Mouse (Mus musculus): ENCODE measurements around the gene Ankrd34a. TPM values are rescaled to one million over a fixed set of nuclear protein-coding genes. Genes with fewer than 3 reads are reported as not detected.
A peak's percentile ranks its signal among the peaks of the same experiment; 100 is the strongest.
"Not testable (repeated sequence)": the region's sequence is repeated elsewhere in the genome, so short reads cannot be mapped to it uniquely, and the experiment has no call there.

The Ankrd34a gene
- total RNA-seq, 2 experiments from 2014 or later: not detected

DNA sequence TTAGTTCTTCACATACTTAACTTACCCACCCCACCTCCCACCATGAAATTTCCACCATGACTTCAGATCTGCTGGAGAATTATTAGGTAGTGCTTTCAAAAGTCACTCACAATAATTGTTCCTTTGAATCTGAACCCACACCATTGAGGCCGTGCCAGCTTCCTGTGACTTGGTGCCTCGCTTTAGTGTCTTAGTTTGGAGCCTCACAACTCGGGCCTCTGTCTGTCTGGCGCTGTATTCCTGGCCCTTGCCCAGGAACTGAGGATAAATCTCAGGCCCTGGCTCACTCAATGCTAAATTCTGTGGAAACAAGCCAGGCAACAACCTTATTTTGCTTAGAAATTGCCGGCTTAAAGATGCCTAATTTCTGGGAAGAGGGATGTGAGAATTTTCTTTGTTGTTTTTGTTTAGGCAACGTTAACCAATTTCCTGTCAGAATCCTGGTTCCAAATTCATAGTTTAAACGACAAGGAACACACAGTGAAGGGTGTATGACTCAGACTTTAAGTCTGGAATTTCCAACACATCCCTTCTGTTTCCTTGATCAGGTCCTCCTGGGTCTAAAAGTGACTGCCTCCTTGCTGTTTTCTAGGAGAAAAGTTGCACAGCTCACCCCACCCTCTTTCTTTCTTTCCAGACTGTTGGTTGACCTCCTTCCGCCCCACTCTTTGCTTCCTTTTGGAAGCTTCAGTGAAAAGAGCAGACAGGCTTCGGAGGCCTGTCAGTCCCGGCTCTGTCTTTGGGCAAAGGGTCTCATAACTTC lies 5.7 kb downstream of the Ankrd34a start:
- ATAC-seq (ENCODE audit: poor library complexity, severe bottlenecking): no peak

DNA sequence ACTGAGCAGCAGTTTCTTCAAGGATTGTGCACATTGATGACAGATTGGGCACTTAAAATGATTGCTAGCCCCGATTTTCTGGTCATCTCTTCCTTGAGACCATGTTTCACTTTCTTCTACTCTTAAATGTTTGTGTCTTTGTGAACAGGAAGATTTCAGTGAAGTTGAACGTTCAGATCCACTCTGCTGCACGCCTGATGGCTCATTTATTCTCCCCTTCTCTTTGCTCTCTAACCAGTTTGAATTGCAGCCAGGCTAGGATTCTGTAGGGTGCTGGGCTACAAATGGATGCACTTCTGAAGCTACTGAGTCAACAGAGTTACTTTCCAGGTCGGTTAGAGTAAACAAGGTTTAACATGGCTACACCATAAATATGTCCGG lies 6.3 kb downstream of the Ankrd34a start:
- ATAC-seq (ENCODE audit: poor library complexity, severe bottlenecking): no peak

DNA sequence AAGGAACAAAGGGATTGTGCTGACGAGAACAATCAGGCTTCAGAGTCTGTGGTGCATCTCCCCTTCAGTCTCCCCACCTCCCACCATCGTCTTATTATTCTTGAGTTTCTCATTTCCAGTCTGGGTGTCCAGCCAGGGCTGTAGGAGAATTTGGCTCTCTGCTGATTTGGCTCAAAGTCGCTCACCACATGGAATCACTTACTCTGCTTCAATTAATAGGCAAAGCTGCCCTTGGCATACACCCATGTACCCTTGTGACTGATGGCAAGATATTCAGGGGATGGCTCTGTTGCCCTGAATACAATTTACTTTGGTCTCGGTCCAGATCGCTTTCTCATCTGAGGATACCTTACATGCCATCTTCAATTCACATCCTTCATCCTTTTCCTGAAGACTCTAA lies 6.9 kb downstream of the Ankrd34a start:
- ATAC-seq (ENCODE audit: poor library complexity, severe bottlenecking): no peak

DNA sequence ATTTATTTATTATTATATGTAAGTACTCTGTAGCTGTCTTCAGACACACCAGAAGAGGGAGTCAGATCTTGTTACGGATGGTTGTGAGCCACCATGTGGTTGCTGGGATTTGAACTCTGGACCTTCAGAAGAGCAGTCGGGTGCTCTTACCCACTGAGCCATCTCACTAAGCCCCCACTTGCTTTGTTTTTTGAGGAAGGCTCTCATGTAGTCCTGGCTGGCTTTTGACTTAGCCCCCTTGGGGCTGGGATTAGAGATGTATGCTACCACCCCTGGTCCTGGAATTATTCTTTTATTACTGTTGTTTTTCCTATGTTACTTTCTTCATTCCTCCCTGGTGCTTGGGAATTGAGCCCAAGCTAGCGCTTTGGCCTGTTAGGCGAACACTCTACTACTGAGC lies 9.6 kb downstream of the Ankrd34a start:
- ATAC-seq (ENCODE audit: poor library complexity, severe bottlenecking): not testable (repeated sequence)

DNA sequence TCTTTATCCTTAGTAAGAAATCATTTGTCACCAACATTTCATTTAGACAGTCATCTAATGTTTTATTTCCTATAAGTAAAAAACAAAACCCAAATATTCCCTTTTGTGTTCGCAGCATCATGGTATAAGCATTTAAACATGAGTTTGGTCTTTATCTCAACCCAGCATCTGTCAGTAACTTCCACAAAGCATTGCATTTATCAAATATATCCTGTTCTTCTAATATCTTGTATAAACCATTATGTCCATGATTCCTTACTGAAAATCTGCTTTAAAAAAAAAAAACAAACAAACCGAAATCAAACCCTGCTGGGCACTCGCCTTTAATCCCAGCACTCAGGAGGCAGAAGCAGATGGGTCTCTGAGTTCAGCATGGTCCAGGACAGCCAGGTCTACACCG lies 10.2 kb downstream of the Ankrd34a start:
- no peak for ATAC-seq (ENCODE audit: poor library complexity, severe bottlenecking)

DNA sequence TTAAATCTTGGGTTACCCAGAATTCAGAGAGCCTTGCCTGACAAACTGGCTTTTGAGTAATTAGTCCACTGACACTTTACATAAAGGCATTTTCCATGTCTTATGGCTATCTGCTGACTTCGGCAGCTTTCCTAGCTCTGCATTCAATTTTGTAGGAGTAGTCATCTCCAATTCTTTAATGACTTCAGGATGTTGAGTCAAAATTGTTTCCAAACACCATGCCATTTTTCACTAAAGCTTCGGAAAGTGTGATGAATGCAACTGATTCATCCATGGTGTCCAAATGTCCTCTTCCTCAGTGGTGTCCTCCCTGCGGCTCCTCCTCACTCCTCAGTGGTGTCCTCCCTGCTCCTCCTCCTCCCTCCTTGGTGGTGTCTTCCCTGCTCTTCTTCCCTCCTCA lies 21.5 kb downstream of the Ankrd34a start:
- no peak for ATAC-seq (ENCODE audit: poor library complexity, severe bottlenecking)

DNA sequence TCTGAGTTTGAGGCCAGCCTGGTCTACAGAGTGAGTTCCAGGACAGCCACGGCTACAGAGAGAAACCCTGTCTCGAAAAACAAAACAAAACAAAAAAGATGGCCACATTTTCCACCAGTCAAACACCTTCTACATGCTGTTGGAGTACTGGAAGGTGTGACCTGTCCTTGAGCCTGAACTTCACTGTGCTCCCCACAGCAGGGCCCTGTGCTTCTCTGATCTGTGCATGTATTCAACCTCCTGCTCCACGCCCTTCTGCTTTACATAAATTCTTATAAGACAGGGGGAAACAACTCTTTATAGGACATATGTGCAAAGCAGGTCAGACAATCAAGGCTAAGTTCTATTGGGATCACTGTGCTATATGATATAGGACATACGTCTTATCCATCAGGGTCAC lies 26.8 kb downstream of the Ankrd34a start:
- no peak for ATAC-seq (ENCODE audit: poor library complexity, severe bottlenecking)

DNA sequence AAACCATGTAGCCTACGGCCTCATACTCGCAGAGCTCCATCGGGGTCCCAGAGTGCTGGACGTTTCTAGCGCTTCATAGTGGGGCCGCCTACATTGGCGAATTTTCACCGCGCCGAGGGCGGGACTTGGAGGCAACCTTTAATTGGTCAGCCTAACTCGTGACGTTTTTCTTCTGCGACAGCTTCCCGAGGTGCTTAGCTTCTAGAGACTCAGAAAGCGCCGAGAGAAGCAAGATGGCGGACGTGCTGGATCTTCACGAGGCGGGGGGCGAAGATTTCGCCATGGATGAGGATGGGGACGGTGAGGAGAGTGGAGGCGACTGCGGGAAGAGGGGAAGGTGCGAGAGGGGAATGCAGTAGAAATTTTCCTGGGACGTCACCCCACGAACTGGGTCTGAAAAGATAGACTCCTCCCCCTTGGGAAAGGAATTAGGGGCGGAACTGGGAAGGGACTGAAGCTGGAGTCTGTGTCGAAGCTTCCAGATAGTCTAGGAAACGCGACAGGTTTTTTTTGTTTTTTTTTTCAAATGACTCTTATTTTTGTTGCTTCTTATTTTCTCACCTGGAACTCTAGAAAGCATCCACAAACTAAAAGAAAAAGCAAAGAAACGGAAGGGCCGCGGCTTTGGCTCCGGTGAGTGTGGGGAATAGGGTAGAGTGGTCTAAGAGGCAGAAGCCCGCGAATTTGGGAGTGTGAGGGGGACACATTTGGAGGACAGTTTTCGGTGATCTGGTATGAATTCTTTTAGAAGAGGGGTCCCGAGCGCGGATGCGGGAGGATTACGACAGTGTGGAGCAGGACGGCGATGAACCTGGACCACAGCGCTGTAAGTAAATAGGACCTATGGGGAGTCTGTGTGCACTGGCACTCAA lies 33.5 kb downstream of the Ankrd34a start, which contains the start of gene Rbm8a:
Gene Rbm8a (plus strand): TSS at position 205 of the 872 bp plus-strand sequence.
- peak; percentile 100 for ATAC-seq (ENCODE audit: poor library complexity, severe bottlenecking)

DNA sequence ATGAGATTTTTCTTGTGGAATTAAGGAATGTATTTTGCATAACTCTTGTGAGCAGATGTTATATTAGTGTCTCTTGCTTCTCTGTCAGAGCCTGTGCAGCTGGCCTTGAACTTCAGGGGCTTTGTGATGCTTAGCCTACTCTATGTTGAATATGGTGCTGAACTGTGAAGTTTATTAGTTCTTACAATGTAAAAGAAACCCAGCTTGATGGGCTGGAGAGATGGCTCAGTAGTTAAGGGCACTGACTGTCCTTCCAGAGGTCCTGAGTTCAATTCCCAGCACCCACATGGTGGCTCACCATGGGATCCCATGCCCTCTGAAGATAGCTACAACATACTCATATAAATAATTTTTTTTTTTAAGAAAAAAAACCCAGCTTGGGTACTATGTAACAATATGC lies 35.6 kb downstream of the Ankrd34a start:
- ATAC-seq (ENCODE audit: poor library complexity, severe bottlenecking): no peak

DNA sequence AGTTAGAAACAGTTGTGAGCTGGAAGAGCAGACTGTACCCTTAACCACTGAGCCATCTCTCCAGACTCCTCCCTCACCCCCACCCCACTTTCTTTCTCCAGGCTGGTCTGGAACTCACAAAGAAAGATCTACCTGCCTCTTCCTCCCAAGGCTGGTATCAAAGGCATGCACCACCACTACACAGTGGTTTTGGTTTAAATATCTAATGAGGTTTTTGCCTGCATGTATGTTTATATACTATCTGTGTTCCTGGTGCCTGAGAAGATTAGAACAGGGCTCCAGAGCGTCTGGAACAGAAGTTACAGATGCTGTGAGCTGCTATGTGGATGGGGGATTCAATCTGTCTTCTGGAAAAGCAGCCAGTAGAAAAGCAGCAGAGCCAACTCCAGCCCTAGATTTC lies 37.6 kb downstream of the Ankrd34a start:
- no peak for ATAC-seq (ENCODE audit: poor library complexity, severe bottlenecking)

DNA sequence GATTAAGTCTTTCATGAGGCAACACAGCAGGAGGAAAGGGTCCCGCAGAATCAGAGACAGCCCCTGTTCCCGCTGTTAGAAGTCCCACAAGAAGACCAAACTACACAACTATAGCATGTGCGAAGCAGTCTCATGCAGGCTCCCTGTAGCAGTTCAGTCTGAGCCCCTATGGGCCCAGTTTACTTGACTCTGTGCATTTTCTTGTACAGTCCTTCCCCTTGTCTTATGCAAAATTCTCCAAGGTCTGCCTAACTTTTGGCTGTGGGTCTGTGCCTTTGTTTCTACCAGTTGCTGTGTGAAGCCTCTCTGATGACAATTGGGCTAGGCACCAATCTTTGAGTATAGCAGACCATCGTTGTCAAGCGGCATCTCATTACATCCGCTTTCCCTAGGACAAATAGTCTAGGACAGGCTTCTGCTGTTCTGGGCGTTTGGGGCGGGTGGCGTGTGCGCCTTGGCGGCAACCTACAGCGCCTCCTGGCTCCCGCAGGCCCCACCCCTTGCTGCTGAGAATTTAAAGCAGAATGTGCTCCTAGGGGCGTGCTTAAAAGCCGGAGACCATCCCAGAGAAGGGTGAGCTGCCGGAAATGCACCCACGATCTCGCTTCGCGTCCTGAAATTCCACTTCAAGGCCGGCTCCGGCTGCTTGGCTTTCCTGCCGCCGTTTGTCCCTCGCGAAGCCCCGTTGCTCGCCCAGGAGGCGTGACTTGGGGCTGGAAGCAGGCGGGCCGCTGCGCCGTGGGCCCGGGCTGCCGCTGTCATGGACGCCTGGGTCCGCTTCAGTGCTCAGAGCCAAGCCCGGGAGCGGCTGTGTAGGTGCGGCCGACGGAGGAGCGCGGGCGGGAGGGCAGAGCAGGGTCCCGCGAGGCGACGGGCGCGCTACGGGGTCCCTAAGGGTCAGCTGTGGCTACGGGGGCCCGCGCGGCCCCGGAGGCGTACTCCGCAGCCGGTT lies 38.8 kb downstream of the Ankrd34a start, which contains the start of the genes Pex11b and Gm42957:
Gene Pex11b (plus strand): TSS at position 449 of the 952 bp plus-strand sequence.
Gene Gm42957 (plus strand): TSS at position 547 of the 952 bp plus-strand sequence.
- peak; percentile 95 for ATAC-seq (ENCODE audit: poor library complexity, severe bottlenecking)

DNA sequence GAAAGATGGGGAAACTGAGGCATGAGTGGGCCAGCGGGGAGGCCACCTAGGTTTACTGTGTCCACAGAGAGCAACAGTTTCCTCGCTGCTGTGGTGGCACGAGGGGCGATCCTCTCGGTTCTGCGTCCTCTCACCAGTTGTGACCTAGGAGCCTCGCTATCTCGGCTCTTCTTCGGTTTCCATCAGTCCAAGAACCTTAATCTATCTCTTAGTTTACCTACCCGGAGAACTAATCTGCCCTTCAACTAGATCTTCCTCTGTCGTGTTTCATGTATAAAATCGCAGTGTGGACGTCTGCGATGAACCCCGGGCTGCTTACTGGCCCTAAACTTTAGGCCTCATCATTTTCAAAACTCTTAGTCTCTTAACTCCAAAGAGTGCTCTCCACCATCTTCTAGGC lies 39.5 kb downstream of the Ankrd34a start:
- no peak for ATAC-seq (ENCODE audit: poor library complexity, severe bottlenecking)

DNA sequence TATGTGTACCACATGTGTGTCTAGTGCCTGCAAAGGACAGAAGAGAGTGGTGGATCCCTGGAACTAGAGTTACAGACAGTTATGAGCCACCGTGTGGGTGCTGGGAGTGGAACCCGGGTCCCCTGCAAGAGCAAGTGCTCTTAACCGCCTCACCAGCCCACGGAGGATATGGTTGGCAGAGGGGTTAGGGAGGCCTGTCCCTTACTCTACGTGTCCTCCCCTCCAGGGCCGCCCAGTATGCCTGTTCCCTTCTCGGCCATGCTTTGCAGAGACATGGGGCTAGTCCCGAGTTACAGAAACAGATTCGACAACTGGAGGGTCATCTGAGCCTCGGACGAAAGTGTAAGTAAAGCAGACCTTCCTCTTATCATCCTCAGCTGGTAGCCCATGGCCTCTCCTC lies 40.0 kb downstream of the Ankrd34a start:
- ATAC-seq (ENCODE audit: poor library complexity, severe bottlenecking): no peak

DNA sequence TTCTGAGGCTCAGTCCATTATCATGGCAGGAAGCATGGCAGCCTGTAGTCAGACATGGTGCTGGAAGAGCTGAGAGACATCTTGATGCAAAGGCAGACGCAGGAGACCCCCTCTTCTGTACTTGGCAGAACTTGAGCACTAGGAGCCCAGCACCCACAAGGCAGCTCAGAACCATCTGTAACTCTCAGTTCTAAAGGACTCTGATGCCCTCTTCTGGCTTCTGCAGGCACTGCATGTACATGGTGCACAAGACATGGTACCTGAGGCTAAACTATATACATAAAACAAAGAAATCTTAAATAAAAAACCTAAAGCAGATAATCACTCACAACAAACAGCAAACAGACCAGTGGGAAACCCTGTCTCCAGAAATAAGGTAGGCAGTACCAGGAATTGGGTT lies 42.8 kb downstream of the Ankrd34a start:
- peak; percentile 57 for ATAC-seq (ENCODE audit: poor library complexity, severe bottlenecking)

DNA sequence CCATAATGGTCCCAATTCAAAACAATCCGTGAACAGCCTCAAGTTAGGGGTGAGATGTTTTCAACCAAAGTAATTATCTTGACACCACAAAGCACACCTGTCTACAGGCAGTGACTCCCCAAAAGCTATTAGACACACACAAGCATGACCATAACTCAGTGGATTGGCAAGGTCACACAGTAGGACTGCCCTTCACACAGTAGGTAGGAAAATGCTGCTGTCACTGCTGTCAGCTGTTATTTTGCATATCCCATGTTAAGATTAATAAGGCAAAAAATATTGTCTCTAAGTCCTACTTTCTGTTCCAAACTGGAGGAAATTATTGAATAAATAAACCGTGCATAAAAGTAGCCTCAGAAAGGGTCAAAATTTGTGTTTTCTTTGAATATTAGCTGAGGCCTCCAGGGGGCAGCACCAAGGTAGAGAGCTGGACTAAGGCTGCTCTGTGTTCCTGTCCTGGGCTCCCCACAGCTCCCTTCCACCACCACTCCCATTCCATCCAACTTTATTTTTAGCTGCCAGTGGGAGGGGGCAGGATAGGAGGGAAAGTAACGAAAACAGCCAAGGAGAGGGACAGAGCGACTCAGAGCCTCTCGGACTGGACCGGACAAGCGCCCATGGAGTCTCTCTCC lies 48.7 kb downstream of the Ankrd34a start, which contains the start of gene Itga10:
Gene Itga10 (plus strand): TSS at position 567 of the 632 bp plus-strand sequence.
- ATAC-seq (ENCODE audit: poor library complexity, severe bottlenecking): peak; percentile 57; the same call in 1 of the 2 replicates

DNA sequence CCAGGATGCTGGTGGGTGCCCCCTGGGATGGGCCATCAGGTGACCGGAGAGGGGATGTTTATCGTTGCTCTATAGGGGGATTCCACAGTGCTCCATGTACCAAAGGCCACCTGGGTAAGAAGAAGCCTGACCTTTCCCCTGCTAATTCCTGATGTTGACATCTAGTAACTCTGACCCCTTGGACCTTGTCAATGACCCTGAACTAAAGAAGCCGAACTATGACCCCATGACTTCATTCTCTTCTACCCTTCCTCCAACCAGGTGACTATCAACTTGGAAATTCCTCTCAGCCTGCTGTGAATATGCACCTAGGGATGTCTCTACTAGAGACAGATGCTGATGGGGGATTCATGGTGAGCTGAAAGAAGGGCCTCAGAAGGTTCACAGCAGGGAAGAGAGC lies 50.9 kb downstream of the Ankrd34a start:
- no peak for ATAC-seq (ENCODE audit: poor library complexity, severe bottlenecking)

Data from megakaryocyte, adult 5-6 weeks (primary cell).